Mouse (Mus musculus) frontal cortex, adult (tissue): ENCODE data around the gene Cadm1.

ENCODE experiments used
- ATAC-seq: cut with Nextera tagmentation; 2 replicates; pipeline ENCODE4 v1.9.2; 2017; ENCODE audit warnings: mild to moderate bottlenecking, moderate library complexity, mixed read lengths; ENCODE audit not compliant: low TSS enrichment

The Cadm1 gene

GRCm38 (mm10) chr9:47860994-47861393 is 331.0 kb downstream of the Cadm1 start:
- ATAC-seq: no peak

- ATAC-seq: no peak
Observed at GRCm38 (mm10) chr9:47861783-47862182, 331.8 kb downstream of the Cadm1 start.

DNA sequence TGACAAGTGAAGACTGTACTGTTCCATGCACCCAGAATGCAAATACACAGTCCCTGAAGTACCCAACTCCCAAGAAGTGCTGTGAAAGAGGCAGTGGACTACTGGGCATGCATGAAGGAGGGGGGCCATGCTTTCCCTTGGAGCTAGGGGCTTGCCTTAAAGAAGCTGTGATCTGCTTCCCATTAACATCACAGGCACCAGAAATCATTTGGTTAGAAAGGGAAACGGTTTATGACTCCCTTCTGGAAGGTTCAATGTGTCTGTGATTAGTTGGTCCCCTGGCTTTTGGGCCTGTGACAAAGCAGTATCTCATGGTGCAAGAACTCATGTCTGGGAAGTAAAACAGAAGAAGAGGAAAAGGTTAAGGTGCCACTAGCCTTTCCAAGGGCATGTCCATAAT is 336.0 kb downstream of the Cadm1 start:
- no peak for ATAC-seq

DNA sequence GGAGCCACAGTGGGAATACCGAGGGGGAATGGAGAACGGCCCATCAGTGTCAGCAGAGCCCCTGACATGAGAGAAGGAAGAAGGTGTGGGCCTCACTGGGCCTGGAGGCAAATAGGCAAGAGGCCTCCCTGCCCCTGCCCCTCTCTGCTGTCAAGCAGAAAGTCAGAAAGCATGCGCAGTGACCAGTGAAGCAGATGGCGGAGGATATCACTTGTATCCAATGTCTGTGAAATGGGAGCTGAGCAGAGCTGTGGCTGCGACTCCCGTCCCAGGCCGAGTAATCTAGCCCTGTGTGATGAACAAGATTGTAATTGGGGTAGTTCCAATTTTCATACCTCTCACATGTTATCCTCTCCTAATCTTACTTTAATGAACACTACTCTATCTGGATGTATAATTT is 337.5 kb downstream of the Cadm1 start:
- ATAC-seq: no peak

DNA sequence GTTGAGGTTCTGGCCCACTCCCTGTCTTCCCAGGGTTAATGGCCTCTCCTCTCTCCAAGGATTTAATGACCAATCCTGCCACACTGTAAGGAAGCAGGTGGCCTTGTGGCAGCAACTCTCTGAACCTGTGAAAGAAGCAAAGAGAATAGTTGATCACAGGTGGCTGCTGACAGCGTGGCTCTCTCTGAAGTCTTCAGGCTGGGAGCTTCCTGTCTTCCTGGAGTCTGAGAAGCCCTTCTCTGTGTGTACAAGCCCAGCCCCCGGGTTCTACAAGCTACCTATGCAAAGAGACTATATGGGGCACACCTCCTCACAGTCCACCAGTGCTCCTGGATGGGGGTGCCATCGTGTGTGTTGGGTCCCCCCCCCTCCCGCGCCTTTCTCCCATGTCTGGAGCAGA is 339.7 kb downstream of the Cadm1 start:
- ATAC-seq: no peak

DNA sequence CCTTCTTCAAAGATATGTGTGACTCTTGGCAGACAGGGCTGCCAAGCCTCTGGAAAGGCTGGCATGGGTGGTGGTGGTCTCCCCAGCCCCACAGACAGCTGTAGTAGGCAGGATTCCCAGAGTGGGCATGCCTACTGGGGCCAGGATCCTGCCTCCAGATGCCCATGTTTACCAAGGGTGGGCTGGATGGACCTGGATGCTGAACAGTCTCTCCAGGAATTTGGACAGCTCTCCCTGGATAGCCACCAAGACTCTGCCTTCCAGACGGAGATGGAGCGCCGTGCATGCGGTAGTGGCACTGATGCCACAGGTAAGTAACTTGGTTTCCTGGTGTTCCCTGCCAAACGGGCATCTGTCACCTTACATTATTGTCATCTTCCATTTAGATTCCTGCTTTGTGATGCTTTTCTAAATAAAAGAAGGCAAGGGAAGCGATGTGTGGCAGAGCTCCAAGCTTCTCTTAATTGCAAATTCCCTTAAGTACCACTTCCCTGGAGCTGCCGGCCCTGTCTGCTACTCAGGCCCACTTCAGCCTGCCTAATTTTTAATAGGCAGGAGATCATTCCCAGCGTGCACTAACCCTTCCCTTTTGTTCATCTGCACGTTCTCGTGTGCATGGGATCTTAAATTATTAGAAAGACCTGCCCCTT is 346.7 kb downstream of the Cadm1 start:
- ATAC-seq: no peak

DNA sequence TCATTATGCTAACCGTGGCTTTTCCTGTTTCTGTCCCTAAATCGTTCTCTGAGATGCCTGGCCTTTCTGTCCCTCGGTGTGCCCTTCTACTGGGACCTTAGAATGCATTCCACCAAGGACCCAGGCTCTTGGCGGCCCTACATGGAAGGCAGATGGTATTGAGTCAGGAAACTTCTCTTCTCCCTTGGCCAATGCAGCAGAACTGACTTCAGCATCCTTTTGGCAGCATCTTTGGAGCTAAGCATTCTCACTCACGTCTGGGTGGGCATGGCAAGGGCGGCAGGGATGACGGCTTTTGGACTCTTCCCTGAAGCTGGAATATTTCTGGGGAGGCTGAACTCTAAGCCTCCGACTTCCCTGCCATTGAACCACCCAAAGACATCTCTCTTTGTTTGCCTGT is 350.2 kb downstream of the Cadm1 start:
- ATAC-seq: no peak

GRCm38 (mm10) chr9:47882372-47882771 is 352.4 kb downstream of the Cadm1 start:
- no peak for ATAC-seq

GRCm38 (mm10) chr9:47891721-47892120 is 361.7 kb downstream of the Cadm1 start:
- no peak for ATAC-seq

GRCm38 (mm10) chr9:47892995-47893394 is 363.0 kb downstream of the Cadm1 start:
- no peak for ATAC-seq

DNA sequence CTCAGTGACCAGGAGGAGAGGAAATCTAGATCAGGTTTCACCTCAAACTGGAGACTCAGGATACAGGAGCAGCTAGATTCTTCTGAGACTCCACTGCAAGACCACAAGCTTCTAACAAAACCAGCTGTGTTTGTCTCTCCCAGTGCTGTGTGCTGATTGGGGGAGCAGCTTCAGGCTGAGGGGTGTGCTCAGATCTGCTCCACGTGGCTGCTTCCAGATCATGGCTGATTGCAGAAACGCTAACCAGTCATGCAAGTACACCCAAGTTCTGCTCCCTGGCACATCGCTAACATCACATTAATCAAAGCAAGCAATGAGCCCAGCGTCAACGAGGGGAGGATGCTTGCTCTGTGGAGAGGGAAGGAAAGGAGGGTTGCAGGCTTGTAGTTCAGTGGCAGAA is 364.1 kb downstream of the Cadm1 start:
- no peak for ATAC-seq

DNA sequence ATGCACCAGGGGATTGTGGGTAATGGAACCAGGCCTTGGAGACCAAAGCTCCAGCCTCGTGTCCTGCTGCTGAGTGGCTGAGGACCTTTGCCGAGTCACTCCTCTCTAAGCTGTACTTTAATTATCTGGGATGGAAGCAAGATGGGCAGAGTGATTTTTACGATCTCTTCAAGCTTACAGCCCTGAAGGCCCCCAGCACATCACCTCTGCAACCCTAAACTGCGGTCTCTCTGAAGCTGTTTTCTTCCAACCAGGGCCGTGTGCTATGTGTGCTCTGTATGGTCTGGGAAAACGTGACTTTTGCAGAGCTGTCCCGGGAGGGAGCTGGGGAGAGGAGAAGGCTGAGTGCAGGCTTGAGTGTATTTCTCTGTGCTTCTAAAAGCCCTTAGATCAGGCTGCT is 364.7 kb downstream of the Cadm1 start:
- ATAC-seq: no peak

- ATAC-seq: no peak
Observed at GRCm38 (mm10) chr9:47895121-47895520, 365.1 kb downstream of the Cadm1 start.

- no peak for ATAC-seq
Observed at GRCm38 (mm10) chr9:47900734-47901133, 370.8 kb downstream of the Cadm1 start.

- peak; percentile 55 for ATAC-seq
Observed at GRCm38 (mm10) chr9:47903661-47904060, 373.7 kb downstream of the Cadm1 start.

GRCm38 (mm10) chr9:47904339-47904922 is 374.5 kb downstream of the Cadm1 start:
- no peak for ATAC-seq

- no peak; the same call in 1 of the 2 replicates for ATAC-seq
Observed at GRCm38 (mm10) chr9:47906521-47906920, 376.5 kb downstream of the Cadm1 start.
